Mouse (Mus musculus): Measurements from ENCODE around the gene Pnpla8.

GRCm38 (mm10) chr12:44315212-44315611 lies 94.0 kb downstream of the Pnpla8 start:
- TF ChIP-seq CTCF (IDR thresholded peaks at IDR 0.05; ENCODE audit: borderline replicate concordance, insufficient read depth, low read length) (no peak), POLR2A (IDR thresholded peaks at IDR 0.05; ENCODE audit: low read depth, low read length) (no peak)
